Mouse (Mus musculus) testis, adult 2 months (tissue): ENCODE measurements at regions not wholly inside any gene's neighbourhood (a gene's known extent, or its start where the extent isn't known, plus 50 kb on each side); places are given as distances from the start of the nearest gene placed in this dataset.

Source experiments
- CTCF ChIP-seq: fragments of 200-500 bp; IDR thresholded peaks from 2 replicates; pipeline ENCODE4 v1.5.1; 2012; ENCODE audit warnings: low read depth, mild to moderate bottlenecking, inconsistent platforms, low read length, moderate library complexity; ENCODE audit not compliant: control insufficient read depth, insufficient read depth, insufficient replicate concordance
- POLR2A ChIP-seq: fragments of 200-500 bp; IDR thresholded peaks from 2 replicates; pipeline ENCODE4 v1.6.1; 2012; ENCODE audit warnings: low read depth, mild to moderate bottlenecking, inconsistent platforms, low read length, moderate library complexity; ENCODE audit not compliant: control insufficient read depth

GRCm38 (mm10) chr1:73361300-73361699 is 345.6 kb upstream of the Tnp1 start:
- no peak for TF ChIP-seq POLR2A
- TF ChIP-seq CTCF: no peak
